Mouse (Mus musculus) ES-E14 (cell line): ENCODE measurements at regions not wholly inside any gene's neighbourhood (a gene's known extent, or its start where the extent isn't known, plus 50 kb on each side); places are given as distances from the start of the nearest gene placed in this dataset.

Source experiments
- HCFC1 ChIP-seq: IDR thresholded peaks from 2 replicates; pipeline ENCODE4 v1.6.1; 2012; ENCODE audit warnings: low read length, inconsistent platforms, borderline replicate concordance; ENCODE audit not compliant: insufficient read depth
- ZNF384 ChIP-seq: IDR thresholded peaks from 2 replicates; pipeline ENCODE4 v1.6.1; 2012; ENCODE audit warnings: low read depth, low read length, inconsistent platforms

- no peak for TF ChIP-seq ZNF384
- no peak for TF ChIP-seq HCFC1
Measured at GRCm38 (mm10) chr10:126765648-126766047, 135.5 kb downstream of the Atp23 start.
